ENCODE assay signal across 35 mouse cellular contexts in genomic region chr8:60785049-60785448, GRCm38 (mm10).
"Had no signal": no experiment of that assay in that cellular context is flagged by ENCODE, and none has a peak within 500 bp of the region (broad histone marks: within the 10 kb centered on the region; RNA-seq: fewer than 3 reads in every experiment).

No protein-coding gene starts in this region.

- H3K4me3 ChIP-seq: heart, embryonic 12.5 days; heart, embryonic 13.5 days; heart, embryonic 15.5 days; hindbrain, embryonic 10.5 days; hindbrain, embryonic 12.5 days; hindbrain, embryonic 13.5 days; hindbrain, embryonic 15.5 days; intestine, embryonic 15.5 days; kidney, embryonic 15.5 days; layer of hippocampus, adult 2 months; left cerebral cortex, adult 2 months had no signal

- ATAC-seq: hindbrain, embryonic 16.5 days; hindbrain, postnatal 0 days; inflammation-experienced regulatory T-cells, adult 6 months; intestine, embryonic 15.5 days; intestine, embryonic 16.5 days; intestine, postnatal 0 days had no signal

- H3K4me2 ChIP-seq: heart, embryonic 11.5 days; heart, embryonic 12.5 days; heart, embryonic 13.5 days; heart, embryonic 15.5 days; hindbrain, embryonic 12.5 days; hindbrain, embryonic 13.5 days; hindbrain, embryonic 14.5 days; hindbrain, embryonic 15.5 days; intestine, embryonic 15.5 days; kidney, embryonic 15.5 days had no signal

- DNase-seq: heart, postnatal 10 days; heart, postnatal 14 days; heart, postnatal 36 days; heart, postnatal 4 days; kidney, adult 11 months; kidney, adult 18-20 months; kidney, adult 2 months; kidney, adult 8-10 months; kidney, adult 9 months; kidney, postnatal 10 days; kidney, postnatal 14 days; kidney, postnatal 25 days; kidney, postnatal 36 days; kidney, postnatal 4 days; layer of hippocampus, adult 9-11 months; layer of hippocampus, postnatal 36 days had no signal

- H3K36me3 ChIP-seq: heart, embryonic 12.5 days; heart, embryonic 13.5 days; heart, embryonic 15.5 days; hindbrain, embryonic 10.5 days; hindbrain, embryonic 12.5 days; hindbrain, embryonic 13.5 days; hindbrain, embryonic 15.5 days; intestine, embryonic 15.5 days; kidney, embryonic 15.5 days had no signal

- H3K27me3 ChIP-seq: heart, embryonic 12.5 days; heart, embryonic 13.5 days; heart, embryonic 15.5 days; hindbrain, embryonic 12.5 days; hindbrain, embryonic 13.5 days; hindbrain, embryonic 15.5 days; intestine, embryonic 15.5 days; kidney, embryonic 15.5 days had no signal

- H3K9ac ChIP-seq: heart, embryonic 12.5 days; heart, embryonic 13.5 days; heart, embryonic 15.5 days; hindbrain, embryonic 12.5 days; hindbrain, embryonic 13.5 days; hindbrain, embryonic 14.5 days; hindbrain, embryonic 15.5 days; intestine, embryonic 15.5 days; kidney, embryonic 15.5 days had no signal

- H3K4me1 ChIP-seq: heart, embryonic 12.5 days; heart, embryonic 13.5 days; heart, embryonic 15.5 days; hindbrain, embryonic 10.5 days; hindbrain, embryonic 12.5 days; hindbrain, embryonic 13.5 days; hindbrain, embryonic 15.5 days; intestine, embryonic 15.5 days; kidney, embryonic 15.5 days had no signal

- H3K9me3 ChIP-seq: heart, embryonic 13.5 days; heart, embryonic 15.5 days; hindbrain, embryonic 10.5 days; hindbrain, embryonic 12.5 days; hindbrain, embryonic 13.5 days; hindbrain, embryonic 15.5 days; intestine, embryonic 15.5 days; kidney, embryonic 15.5 days had no signal

- H3K27ac ChIP-seq: heart, embryonic 13.5 days; heart, embryonic 15.5 days; hindbrain, embryonic 10.5 days; hindbrain, embryonic 12.5 days; hindbrain, embryonic 13.5 days; hindbrain, embryonic 14.5 days; hindbrain, embryonic 15.5 days; hindbrain, postnatal 0 days; intestine, embryonic 15.5 days; kidney, embryonic 15.5 days; kidney, postnatal 0 days; layer of hippocampus, adult 2 months; left cerebral cortex, adult 2 months had no signal
